Mouse (Mus musculus) intestine, embryonic 15.5 days (tissue): ENCODE data around the gene Cfap74. TPM values are rescaled to one million over a fixed set of nuclear protein-coding genes. Genes with fewer than 3 reads are reported as not detected.
A peak's percentile ranks its signal among the peaks of the same experiment; 100 is the strongest.
"Not testable (repeated sequence)": the region's sequence is repeated elsewhere in the genome, so short reads cannot be mapped to it uniquely, and the experiment has no call there.

Source experiments
- ATAC-seq: fragments of 200-750 bp; cut with Nextera tagmentation; 2 replicates; pipeline ENCODE4 v1.8.0; 2017; ENCODE audit warnings: moderate TSS enrichment, moderate library complexity
- H3K27ac ChIP-seq: fragments of 300-500 bp; sonication (generic); 2 replicates; pipeline ENCODE4 v1.5.1; 2015; ENCODE audit warnings: mild to moderate bottlenecking, inconsistent platforms
- H3K27me3 ChIP-seq: fragments of 300-500 bp; sonication (generic); replicated peaks from 2 replicates; pipeline ENCODE4 v1.6.1; 2015; ENCODE audit warnings: inconsistent platforms
- H3K36me3 ChIP-seq: fragments of 300-500 bp; sonication (generic); 2 replicates; pipeline ENCODE4 v1.6.1; 2015; ENCODE audit warnings: inconsistent platforms
- H3K4me1 ChIP-seq: fragments of 300-500 bp; sonication (generic); replicated peaks from 2 replicates; pipeline ENCODE4 v1.6.1; 2015; ENCODE audit warnings: inconsistent platforms
- H3K4me2 ChIP-seq: fragments of 300-500 bp; sonication (generic); replicated peaks from 2 replicates; pipeline ENCODE4 v1.6.1; 2015; ENCODE audit warnings: mild to moderate bottlenecking, inconsistent platforms
- H3K4me3 ChIP-seq: fragments of 300-500 bp; sonication (generic); replicated peaks from 2 replicates; pipeline ENCODE4 v1.5.1; 2015; ENCODE audit warnings: inconsistent platforms
- H3K9ac ChIP-seq: fragments of 300-500 bp; sonication (generic); 2 replicates; pipeline ENCODE4 v1.6.1; 2015; ENCODE audit warnings: inconsistent platforms
- H3K9me3 ChIP-seq: fragments of 300-500 bp; sonication (generic); 2 replicates; pipeline ENCODE4 v1.6.1; 2016; ENCODE audit warnings: inconsistent platforms
- WGBS: fragments of 180-500 bp; shearing (Covaris S2); methylation state at CpG from one replicate; pipeline ENCODE4 v1.1.7; 2015; 5-methylcytosine and 5-hydroxymethylcytosine counted together
- polyA plus RNA-seq: library from polyadenylated mRNA; unstranded; fragments of >200 nt; fragmentation: Nextera tagmentation; extraction: Ambion mirVana; gene quantifications from 2 replicates; pipeline ENCODE4 v1.2.1, GENCODE M21; 2015

Gene Cfap74
- polyA plus RNA-seq, 1 experiment from 2014 or later, result 2.3 TPM

- Histone ChIP-seq H3K36me3 (no peaks in the 10 kb centered on the region), H3K27me3 (0 out of 2 replicates have a peak, but pooled peaks cover 2% of the 10 kb centered on the region), H3K4me2 (no peak overlapping the region), H3K9me3 (no peaks in the 10 kb centered on the region), H3K4me3 (no peak overlapping the region), H3K9ac (no peak overlapping the region), H3K4me1 (peaks cover 4% of the 10 kb centered on the region; the same call in 1 of the 2 replicates), H3K27ac (no peak overlapping the region)
- 90% methylated on average over 11 of the region's 11 CpGs for WGBS
- ATAC-seq, result no peak
Measured at GRCm38 (mm10) chr4:155413641-155414335, 4.8 kb downstream of the Cfap74 start.

GRCm38 (mm10) chr4:155414656-155415235 lies 5.8 kb downstream of the Cfap74 start:
- Histone ChIP-seq H3K4me2 (no peak overlapping the region), H3K4me1 (no peaks in the 10 kb centered on the region), H3K36me3 (no peaks in the 10 kb centered on the region), H3K27me3 (no peaks in the 10 kb centered on the region), H3K9ac (no peak overlapping the region), H3K4me3 (no peak overlapping the region), H3K27ac (no peak overlapping the region), H3K9me3 (no peaks in the 10 kb centered on the region)
- WGBS, result 69% methylated on average over 9 of the region's 9 CpGs
- no peak for ATAC-seq

GRCm38 (mm10) chr4:155420137-155420536 lies 11.1 kb downstream of the Cfap74 start:
- Histone ChIP-seq H3K4me2 (no peak overlapping the region), H3K36me3 (no peaks in the 10 kb centered on the region), H3K27me3 (no peaks in the 10 kb centered on the region), H3K9me3 (no peaks in the 10 kb centered on the region), H3K9ac (no peak overlapping the region), H3K4me3 (no peak overlapping the region), H3K4me1 (no peaks in the 10 kb centered on the region), H3K27ac (no peak overlapping the region)
- 88% methylated on average over 3 of the region's 3 CpGs for WGBS
- no peak for ATAC-seq

GRCm38 (mm10) chr4:155421412-155422370 lies 12.7 kb downstream of the Cfap74 start:
- WGBS, result 77% methylated on average over 21 of the region's 30 CpGs
- H3K9ac ChIP-seq, H3K36me3 ChIP-seq, H3K27me3 ChIP-seq, H3K27ac ChIP-seq, H3K4me1 ChIP-seq, H3K9me3 ChIP-seq, H3K4me3 ChIP-seq, H3K4me2 ChIP-seq: not testable (repeated sequence)
- ATAC-seq, result peak; percentile 66

- Histone ChIP-seq H3K36me3 (no peaks in the 10 kb centered on the region), H3K4me2 (no peak overlapping the region)
- no peak for ATAC-seq
Measured at GRCm38 (mm10) chr4:155423988-155424387, 15.0 kb downstream of the Cfap74 start.

GRCm38 (mm10) chr4:155426272-155426671 lies 17.3 kb downstream of the Cfap74 start:
- no peak overlapping the region for H3K4me2 ChIP-seq
- H3K27me3 ChIP-seq, result no peaks in the 10 kb centered on the region
- no peak for ATAC-seq
- H3K36me3 ChIP-seq, result no peaks in the 10 kb centered on the region
- H3K27ac ChIP-seq, result no peak overlapping the region
- 74% methylated on average over 6 of the region's 6 CpGs for WGBS
- H3K4me1 ChIP-seq, result no peaks in the 10 kb centered on the region
- H3K9ac ChIP-seq, result no peak overlapping the region
- no peak overlapping the region for H3K4me3 ChIP-seq
- no peaks in the 10 kb centered on the region for H3K9me3 ChIP-seq

More at GRCm38 (mm10) chr4:155423988-155424387, 15.0 kb downstream of the Cfap74 start:
- no peak overlapping the region for H3K9ac ChIP-seq
- 75% methylated on average over 5 of the region's 5 CpGs for WGBS
- H3K4me1 ChIP-seq, result no peaks in the 10 kb centered on the region
- H3K9me3 ChIP-seq, result no peaks in the 10 kb centered on the region
- no peak overlapping the region for H3K4me3 ChIP-seq
- no peaks in the 10 kb centered on the region for H3K27me3 ChIP-seq
- H3K27ac ChIP-seq, result no peak overlapping the region

- Histone ChIP-seq H3K27ac (no peak overlapping the region), H3K4me1 (no peaks in the 10 kb centered on the region), H3K9ac (no peak overlapping the region), H3K36me3 (no peaks in the 10 kb centered on the region), H3K27me3 (no peaks in the 10 kb centered on the region), H3K9me3 (no peaks in the 10 kb centered on the region), H3K4me2 (no peak overlapping the region), H3K4me3 (no peak overlapping the region)
- ATAC-seq, result no peak
Measured at GRCm38 (mm10) chr4:155428442-155428841, 19.5 kb downstream of the Cfap74 start.

GRCm38 (mm10) chr4:155429202-155429601 lies 20.2 kb downstream of the Cfap74 start:
- Histone ChIP-seq H3K4me1 (no peaks in the 10 kb centered on the region), H3K4me3 (no peak overlapping the region), H3K36me3 (no peaks in the 10 kb centered on the region), H3K27ac (no peak overlapping the region), H3K4me2 (no peak overlapping the region), H3K9ac (no peak overlapping the region), H3K27me3 (no peaks in the 10 kb centered on the region), H3K9me3 (no peaks in the 10 kb centered on the region)
- ATAC-seq, result no peak
- WGBS, result 86% methylated on average over 3 of the region's 3 CpGs

GRCm38 (mm10) chr4:155432358-155432757 lies 23.4 kb downstream of the Cfap74 start:
- no peak overlapping the region for H3K9ac ChIP-seq
- ATAC-seq, result no peak
- no peak overlapping the region for H3K4me3 ChIP-seq
- H3K9me3 ChIP-seq, result no peaks in the 10 kb centered on the region
- WGBS, result 84% methylated on average over 6 of the region's 6 CpGs
- H3K36me3 ChIP-seq, result no peaks in the 10 kb centered on the region
- H3K4me2 ChIP-seq, result no peak overlapping the region
- H3K27me3 ChIP-seq, result no peaks in the 10 kb centered on the region
- H3K4me1 ChIP-seq, result no peaks in the 10 kb centered on the region
- no peak overlapping the region for H3K27ac ChIP-seq

- Histone ChIP-seq H3K9me3 (no peaks in the 10 kb centered on the region), H3K27ac (no peak overlapping the region), H3K4me2 (no peak overlapping the region), H3K4me3 (no peak overlapping the region), H3K4me1 (no peaks in the 10 kb centered on the region), H3K27me3 (no peaks in the 10 kb centered on the region), H3K36me3 (no peaks in the 10 kb centered on the region), H3K9ac (no peak overlapping the region)
- ATAC-seq, result no peak
- 80% methylated on average over 5 of the region's 5 CpGs for WGBS
Measured at GRCm38 (mm10) chr4:155433993-155434392, 25.0 kb downstream of the Cfap74 start.

GRCm38 (mm10) chr4:155442808-155443207 lies 33.8 kb downstream of the Cfap74 start:
- H3K4me2 ChIP-seq, result no peak overlapping the region
- H3K27ac ChIP-seq, result no peak overlapping the region
- no peaks in the 10 kb centered on the region for H3K9me3 ChIP-seq
- H3K36me3 ChIP-seq, result no peaks in the 10 kb centered on the region
- no peaks in the 10 kb centered on the region for H3K4me1 ChIP-seq
- H3K4me3 ChIP-seq, result no peak overlapping the region
- 68% methylated on average over 3 of the region's 3 CpGs for WGBS
- no peak overlapping the region for H3K9ac ChIP-seq
- no peak for ATAC-seq
- H3K27me3 ChIP-seq, result no peaks in the 10 kb centered on the region

- Histone ChIP-seq H3K4me2 (no peak overlapping the region), H3K4me1 (no peaks in the 10 kb centered on the region), H3K27me3 (no peaks in the 10 kb centered on the region), H3K4me3 (no peak overlapping the region), H3K9me3 (no peaks in the 10 kb centered on the region), H3K36me3 (no peaks in the 10 kb centered on the region), H3K27ac (no peak overlapping the region), H3K9ac (no peak overlapping the region)
- 39% methylated on average over 10 of the region's 10 CpGs for WGBS
- ATAC-seq, result no peak
Measured at GRCm38 (mm10) chr4:155451597-155451996, 42.6 kb downstream of the Cfap74 start.
